Mouse (Mus musculus): ENCODE results near the gene Atxn1. TPM values are rescaled to one million over a fixed set of nuclear protein-coding genes. Genes with fewer than 3 reads are reported as not detected.

Gene Atxn1
- total and polyA plus RNA-seq, 3 experiments = 8.0 to 13.1 (median 9.7) TPM

DNA sequence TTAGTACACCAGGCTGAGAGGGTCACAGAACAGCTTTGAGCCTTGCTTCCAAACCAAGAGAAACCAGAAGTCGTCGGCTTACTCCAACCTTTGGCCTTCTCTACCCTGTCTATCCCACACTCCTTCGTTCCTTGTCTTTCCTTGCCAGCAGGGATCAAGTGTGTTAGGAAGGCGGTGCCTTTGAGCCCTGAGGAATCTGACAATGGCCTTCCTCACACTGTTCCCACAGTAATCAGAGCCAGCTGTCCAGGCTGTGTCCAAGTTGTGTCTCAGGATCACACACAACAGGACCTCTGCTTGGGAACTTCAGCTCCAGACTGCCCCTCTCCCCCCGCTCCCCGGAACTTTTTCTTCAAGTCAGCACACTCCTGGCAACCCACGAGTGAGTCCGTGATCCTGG is 215.6 kb downstream of the Atxn1 start:
- H3K27ac ChIP-seq (ENCODE audit: insufficient read depth, low read depth) = no peak overlapping the region
- in situ Hi-C loops (cut with MboI; ENCODE audit: low pct_ligation_motif_present, low pct_unique_long_range_greater_than_20kb, low sequenced_read_pairs) = no loop called here

DNA sequence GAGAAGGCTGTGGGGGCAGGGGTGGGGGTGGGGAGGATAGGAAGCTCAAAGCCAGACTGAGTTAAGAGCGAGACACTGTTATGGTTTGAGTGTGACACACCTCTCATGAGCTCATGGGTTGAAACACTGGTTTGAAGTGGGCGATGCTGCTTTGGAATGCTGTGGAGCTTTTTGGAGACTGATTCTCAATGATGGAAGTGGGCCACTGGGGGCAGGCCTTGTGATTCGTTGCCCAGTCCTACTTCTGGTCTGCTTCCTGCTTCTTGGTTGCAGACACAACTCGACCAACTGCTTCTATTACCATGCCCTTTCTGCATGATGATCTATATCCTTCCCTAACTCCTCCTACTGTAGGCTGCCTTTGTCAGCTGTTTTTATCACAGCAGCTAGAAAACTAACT is 216.1 kb downstream of the Atxn1 start:
- Histone ChIP-seq H3K27ac (ENCODE audit: insufficient read depth, low read depth) (no peak overlapping the region), H3K36me3 (replicated peaks in 1 of 2; ENCODE audit: control insufficient read depth in 1 of 2, insufficient read depth in 1 of 2, low read length in 1 of 2) (peaks cover 16 to 76% of the 10 kb centered on the region in 2 experiments), H3K27me3 (replicated peaks) (no peaks in the 10 kb centered on the region), H3K9ac (ENCODE audit: insufficient read depth, low read depth) (no peak overlapping the region), H3K79me2 (replicated peaks; ENCODE audit: control insufficient read depth, extremely low read depth, insufficient read depth, poor library complexity, severe bottlenecking) (no peaks in the 10 kb centered on the region), H3K4me2 (ENCODE audit: insufficient read depth, low read depth, poor library complexity, severe bottlenecking) (no peak overlapping the region), H3K4me1 (ENCODE audit: control insufficient read depth in 1 of 2, insufficient read depth in 2 of 2) (peaks cover 19 to 79% of the 10 kb centered on the region in 2 experiments), H3K9me3 (replicated peaks; ENCODE audit: low read length) (no peaks in the 10 kb centered on the region), H3K4me3 (replicated peaks in 1 of 3; ENCODE audit: low read depth in 2 of 3, low read length in 2 of 3, poor library complexity in 1 of 3) (no peak overlapping the region)
- DNase-seq (ENCODE audit: extremely low read depth) = no peak
- in situ Hi-C loops (cut with MboI; ENCODE audit: low pct_ligation_motif_present, low pct_unique_long_range_greater_than_20kb, low sequenced_read_pairs) = no loop called here
- dilution Hi-C loops (cut with MboI; ENCODE audit: extremely low pct_ligation_motif_present, extremely low pct_unique_long_range_greater_than_20kb, low sequenced_read_pairs) = no loop called here
- TF ChIP-seq ZKSCAN1 (IDR thresholded peaks at IDR 0.05; ENCODE audit: borderline replicate concordance, low read depth, low read length) = no peak
- no peak for TF ChIP-seq ETS1 (conservative IDR thresholded peaks at IDR 0.05; ENCODE audit: low read depth, low read length)
- TF ChIP-seq E2F4 (IDR thresholded peaks at IDR 0.05; ENCODE audit: insufficient replicate concordance, low read depth, low read length) = no peak
- no peak for TF ChIP-seq NRF1 (IDR thresholded peaks at IDR 0.05; ENCODE audit: low read depth, low read length)
- TF ChIP-seq CTCF (conservative IDR thresholded peaks at IDR 0.05 in 1 of 2, IDR thresholded peaks at IDR 0.05 in 1 of 2; ENCODE audit: low read depth in 2 of 2, low read length in 2 of 2) = no peak
- no peak for TF ChIP-seq ELF1 (IDR thresholded peaks at IDR 0.05; ENCODE audit: low read depth, low read length)
- no peak for TF ChIP-seq TBP (conservative IDR thresholded peaks at IDR 0.05; ENCODE audit: low read depth, low read length)
- no peak for TF ChIP-seq ZC3H11A (IDR thresholded peaks at IDR 0.05; ENCODE audit: low read depth, low read length)
- no peak for TF ChIP-seq HCFC1 (IDR thresholded peaks at IDR 0.05; ENCODE audit: low read depth, low read length)
- TF ChIP-seq PAX5 (IDR thresholded peaks at IDR 0.05; ENCODE audit: low read length) = no peak
- TF ChIP-seq SIN3A (IDR thresholded peaks at IDR 0.05; ENCODE audit: low read length) = no peak
- no peak for TF ChIP-seq KAT2A (IDR thresholded peaks at IDR 0.05; ENCODE audit: insufficient replicate concordance, low read length)
- TF ChIP-seq CHD1 (IDR thresholded peaks at IDR 0.05; ENCODE audit: low read depth, low read length) = no peak

More for the DNA sequence above, 215.6 kb downstream of the Atxn1 start:
- DNase-seq (ENCODE audit: extremely low read depth) = no peak
- no peaks in the 10 kb centered on the region for H3K79me2 ChIP-seq (replicated peaks; ENCODE audit: control insufficient read depth, extremely low read depth, insufficient read depth, poor library complexity, severe bottlenecking)
- H3K36me3 ChIP-seq (replicated peaks in 1 of 2; ENCODE audit: control insufficient read depth in 1 of 2, insufficient read depth in 1 of 2, low read length in 1 of 2) = peaks cover 16 to 76% of the 10 kb centered on the region in 2 experiments
- no peak overlapping the region for H3K4me2 ChIP-seq (ENCODE audit: insufficient read depth, low read depth, poor library complexity, severe bottlenecking)
- H3K9me3 ChIP-seq (replicated peaks; ENCODE audit: low read length) = no peaks in the 10 kb centered on the region
- peaks cover 19 to 73% of the 10 kb centered on the region in 2 experiments for H3K4me1 ChIP-seq (ENCODE audit: control insufficient read depth in 1 of 2, insufficient read depth in 2 of 2)
- H3K27me3 ChIP-seq (replicated peaks) = no peaks in the 10 kb centered on the region
- H3K9ac ChIP-seq (ENCODE audit: insufficient read depth, low read depth) = no peak overlapping the region
- dilution Hi-C loops (cut with MboI; ENCODE audit: extremely low pct_ligation_motif_present, extremely low pct_unique_long_range_greater_than_20kb, low sequenced_read_pairs) = no loop called here
- no peak overlapping the region for H3K4me3 ChIP-seq (replicated peaks in 1 of 3; ENCODE audit: low read depth in 2 of 3, low read length in 2 of 3, poor library complexity in 1 of 3)
- no peak for TF ChIP-seq ZNF384 (IDR thresholded peaks at IDR 0.05; ENCODE audit: low read depth, low read length)
- no peak for TF ChIP-seq GABPA (IDR thresholded peaks at IDR 0.05; ENCODE audit: insufficient replicate concordance, low read depth, low read length)
- TF ChIP-seq MAX (IDR thresholded peaks at IDR 0.05; ENCODE audit: low read length) = no peak
- no peak for TF ChIP-seq ETS1 (conservative IDR thresholded peaks at IDR 0.05; ENCODE audit: low read depth, low read length)
- TF ChIP-seq MAFK (IDR thresholded peaks at IDR 0.05; ENCODE audit: insufficient replicate concordance, low read length) = no peak
